Mouse (Mus musculus) cortical plate, adult 2 months (tissue): ENCODE measurements at regions not wholly inside any gene's neighbourhood (a gene's known extent, or its start where the extent isn't known, plus 50 kb on each side); places are given as distances from the start of the nearest gene placed in this dataset.

Source experiments
- H3K27ac ChIP-seq: fragments of 200-500 bp; 2 replicates; pipeline ENCODE4 v1.5.1; 2012; ENCODE audit warnings: low read length, control low read depth, inconsistent platforms; ENCODE audit not compliant: insufficient read depth
- H3K4me1 ChIP-seq: fragments of 200-500 bp; 2 replicates; pipeline ENCODE4 v1.6.1; 2011; ENCODE audit warnings: low read length; ENCODE audit not compliant: control insufficient read depth, insufficient read depth
- H3K4me3 ChIP-seq: fragments of 200-500 bp; 2 replicates; pipeline ENCODE4 v1.5.1; 2011; ENCODE audit warnings: mild to moderate bottlenecking, low read length, control low read depth; ENCODE audit not compliant: insufficient read depth
- CTCF ChIP-seq: fragments of 200-500 bp; IDR thresholded peaks from 2 replicates; pipeline ENCODE4 v1.5.1; 2011; ENCODE audit warnings: mild to moderate bottlenecking, control low read depth, low read length; ENCODE audit not compliant: insufficient read depth; ENCODE audit errors: extremely low read depth
- POLR2A ChIP-seq: fragments of 200-500 bp; IDR thresholded peaks from 2 replicates; pipeline ENCODE4 v1.6.1; 2011; ENCODE audit warnings: mild to moderate bottlenecking, low read length, control low read depth; ENCODE audit not compliant: insufficient read depth; ENCODE audit errors: extremely low read depth

DNA sequence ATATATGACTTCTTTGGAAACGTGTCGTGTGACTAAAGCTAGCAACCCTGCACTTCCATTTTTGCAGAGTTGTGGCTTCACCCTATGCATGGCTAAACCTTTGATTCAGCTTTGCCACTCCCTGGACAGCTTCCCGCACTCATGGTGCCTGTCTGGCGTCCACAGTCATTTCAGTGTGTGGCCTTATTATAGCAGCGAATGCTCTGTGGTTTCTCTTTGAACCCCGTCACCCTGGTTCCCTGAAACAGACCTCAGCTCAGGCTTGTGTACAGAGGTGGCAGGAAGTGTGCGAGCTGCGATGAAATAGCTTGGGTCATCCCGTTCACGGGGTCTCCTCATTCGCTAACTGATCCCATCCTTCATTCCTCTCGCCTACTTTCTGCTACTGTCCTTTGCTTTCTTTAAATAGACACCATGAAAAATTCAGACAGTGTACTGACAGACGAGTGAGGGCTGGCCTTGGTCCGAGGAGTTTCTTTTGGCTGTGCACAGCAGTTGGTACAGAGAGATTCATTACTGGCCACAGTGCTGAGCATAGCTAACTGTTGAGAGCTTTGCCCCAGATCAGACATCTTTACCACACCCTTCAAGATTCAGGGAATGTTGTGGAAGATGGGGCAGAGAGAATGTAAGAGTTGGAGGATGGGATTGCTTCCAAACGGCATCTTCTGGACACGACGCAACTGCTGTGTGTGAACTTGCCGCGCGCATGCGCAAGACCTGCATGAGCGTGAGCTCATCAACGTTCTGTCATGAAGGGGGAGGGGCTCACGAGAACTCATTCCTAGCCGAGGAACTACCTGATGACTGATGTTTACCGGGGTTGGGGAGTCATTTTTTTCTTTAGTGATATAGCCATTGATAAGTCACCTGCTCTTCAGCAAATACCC, 77.5 kb upstream of the Stt3b start:
- no peak overlapping the region for H3K27ac ChIP-seq

DNA sequence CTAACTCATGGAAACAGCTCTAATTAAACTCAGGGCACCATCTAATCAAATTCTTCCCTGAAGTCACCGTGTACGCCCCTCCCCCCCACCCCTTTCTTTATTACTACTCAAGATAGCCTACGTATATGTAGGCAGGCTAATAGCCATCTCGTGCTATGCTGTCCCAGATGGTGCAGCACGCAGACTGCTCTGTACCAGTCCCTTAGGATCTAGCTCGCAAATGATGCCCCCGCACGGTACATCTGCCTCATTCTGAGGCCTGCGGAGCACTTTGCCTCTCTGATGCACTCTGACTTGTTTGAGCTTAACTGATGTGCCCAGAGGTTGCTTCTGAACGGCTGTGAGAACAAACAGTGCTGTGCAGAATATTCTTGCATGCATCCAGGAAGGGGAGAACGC, 78.1 kb upstream of the Stt3b start:
- H3K4me3 ChIP-seq: no peak overlapping the region
- no peak overlapping the region for H3K27ac ChIP-seq
- TF ChIP-seq POLR2A (no peak), CTCF (no peak)
- H3K4me1 ChIP-seq: no peaks in the 10 kb centered on the region

More for the DNA sequence above, 77.5 kb upstream of the Stt3b start:
- H3K4me1 ChIP-seq: no peaks in the 10 kb centered on the region
- no peak overlapping the region for H3K4me3 ChIP-seq
- no peak for TF ChIP-seq CTCF
- no peak for TF ChIP-seq POLR2A

DNA sequence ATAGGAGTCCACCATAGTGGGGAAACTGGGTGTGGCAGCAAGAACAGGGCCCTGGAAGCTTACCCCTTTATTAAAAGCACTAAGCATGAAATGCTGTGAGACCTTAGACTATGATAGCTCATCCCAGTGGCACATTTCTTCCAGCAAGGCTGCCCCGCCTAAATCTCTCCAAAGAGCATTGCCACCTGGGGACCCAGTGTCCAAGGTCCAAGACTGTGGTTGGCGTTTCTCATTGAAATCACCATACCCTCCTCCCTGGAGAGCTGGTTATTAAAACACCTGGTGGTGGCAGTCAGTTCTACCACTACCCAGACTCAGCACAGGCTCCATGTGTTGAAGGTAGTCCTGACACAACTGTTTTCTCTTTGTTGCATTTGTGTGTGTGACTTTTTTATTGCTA, 78.9 kb upstream of the Stt3b start:
- no peaks in the 10 kb centered on the region for H3K4me1 ChIP-seq
- no peak overlapping the region for H3K4me3 ChIP-seq
- TF ChIP-seq CTCF (no peak), POLR2A (no peak)
- no peak overlapping the region for H3K27ac ChIP-seq

DNA sequence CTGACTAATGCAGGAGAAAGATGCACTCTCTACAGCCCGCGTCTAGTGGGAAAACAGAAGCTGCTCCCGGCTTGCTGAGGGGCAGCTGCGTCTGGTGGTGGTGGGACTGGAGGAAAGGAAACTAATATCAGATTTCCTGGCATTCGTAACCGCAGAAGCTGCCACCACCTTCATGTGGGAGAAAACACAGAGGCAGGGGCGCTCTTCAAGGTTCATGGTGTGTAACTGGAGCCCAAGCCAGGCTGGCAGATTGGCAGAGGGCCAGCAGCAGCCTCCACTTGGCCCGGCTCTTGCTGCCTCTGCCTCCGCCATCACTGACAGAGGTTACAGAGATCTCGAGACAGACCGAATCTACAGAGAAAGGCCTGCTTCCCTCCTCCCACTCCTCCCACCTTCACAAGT, 80.7 kb upstream of the Stt3b start:
- Histone ChIP-seq H3K4me1 (no peaks in the 10 kb centered on the region), H3K27ac (no peak overlapping the region), H3K4me3 (no peak overlapping the region)
- TF ChIP-seq CTCF: no peak
- TF ChIP-seq POLR2A: no peak

DNA sequence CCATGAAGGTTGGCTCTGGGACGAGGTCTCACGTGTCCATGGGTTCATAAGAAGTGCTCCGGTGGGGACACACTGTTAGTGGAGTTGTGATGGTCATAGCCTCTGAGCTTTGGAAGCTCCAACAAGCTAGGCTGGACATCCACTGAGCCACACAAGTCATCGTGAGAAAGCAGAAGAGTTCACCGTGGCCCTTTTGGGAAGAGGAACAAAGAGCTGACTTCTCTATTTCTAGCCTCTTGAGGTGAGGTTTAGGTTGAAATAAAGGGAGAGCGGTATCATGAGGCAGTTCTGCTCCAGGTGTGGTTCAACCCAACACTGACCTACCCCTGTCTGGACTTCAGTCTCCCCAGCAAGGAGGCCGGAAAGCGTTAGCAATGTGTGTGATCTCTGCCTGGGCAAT, 85.3 kb upstream of the Stt3b start:
- TF ChIP-seq POLR2A (no peak), CTCF (no peak)
- Histone ChIP-seq H3K27ac (no peak overlapping the region), H3K4me3 (no peak overlapping the region), H3K4me1 (no peaks in the 10 kb centered on the region)

DNA sequence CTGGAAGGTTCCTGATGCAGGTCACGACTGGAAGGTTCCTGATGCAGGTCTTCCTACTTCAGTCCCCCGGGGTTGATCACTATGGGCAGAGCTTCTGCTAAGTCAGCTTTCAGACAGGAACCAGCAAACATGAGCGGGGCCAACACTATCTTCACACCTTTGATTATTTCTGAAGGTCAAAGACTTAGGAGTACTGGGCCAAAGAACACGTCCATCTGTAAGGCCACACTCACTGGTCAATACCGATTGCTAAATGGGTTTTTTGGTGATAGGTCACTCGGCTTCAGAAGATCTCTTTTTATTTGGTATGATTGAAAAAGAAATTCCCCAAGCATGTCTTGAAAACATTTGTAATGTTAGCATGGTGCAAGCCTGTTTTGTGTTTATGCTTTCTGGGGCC, 90.2 kb upstream of the Stt3b start:
- H3K4me1 ChIP-seq: no peaks in the 10 kb centered on the region
- no peak overlapping the region for H3K27ac ChIP-seq
- H3K4me3 ChIP-seq: no peak overlapping the region
- TF ChIP-seq POLR2A (no peak), CTCF (no peak)

DNA sequence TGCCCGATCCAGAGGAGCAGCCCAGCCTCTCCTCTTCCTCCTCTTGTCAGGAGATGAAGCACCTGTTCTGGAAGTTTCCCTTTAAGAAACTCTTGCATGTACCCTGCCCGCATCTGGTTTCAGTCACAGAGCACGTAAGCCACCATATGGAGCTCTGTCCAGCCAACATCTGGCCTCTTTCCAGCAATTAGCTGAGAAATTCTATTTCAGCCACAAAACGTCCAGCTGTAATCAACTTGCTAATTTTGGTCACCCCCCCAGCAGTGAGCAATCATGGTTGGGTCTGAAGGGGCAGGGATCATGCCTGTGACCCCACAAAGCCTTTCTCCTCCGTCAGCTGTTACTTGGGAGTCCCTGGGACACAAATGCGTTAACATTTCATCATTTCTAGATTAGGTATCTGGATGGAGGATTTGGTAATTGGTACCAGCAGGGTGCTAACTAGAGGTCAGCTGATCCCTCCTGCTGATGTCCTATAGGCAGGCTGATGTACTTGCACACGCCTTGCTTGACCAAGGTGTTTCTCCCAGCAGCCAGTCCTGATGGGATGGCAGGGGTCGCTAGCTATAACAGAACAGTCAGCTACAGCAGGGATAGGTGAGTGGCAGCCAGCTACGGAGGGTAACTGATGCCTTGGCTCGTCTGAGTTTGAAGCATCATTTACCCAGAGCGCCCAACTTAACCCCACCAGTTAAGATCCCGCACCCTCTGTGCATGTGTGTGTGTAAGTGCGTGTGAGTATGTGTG, 91.4 kb upstream of the Stt3b start:
- TF ChIP-seq CTCF: no peak
- TF ChIP-seq POLR2A: no peak
- no peak overlapping the region for H3K4me3 ChIP-seq
- no peak overlapping the region for H3K27ac ChIP-seq
- H3K4me1 ChIP-seq: no peaks in the 10 kb centered on the region

DNA sequence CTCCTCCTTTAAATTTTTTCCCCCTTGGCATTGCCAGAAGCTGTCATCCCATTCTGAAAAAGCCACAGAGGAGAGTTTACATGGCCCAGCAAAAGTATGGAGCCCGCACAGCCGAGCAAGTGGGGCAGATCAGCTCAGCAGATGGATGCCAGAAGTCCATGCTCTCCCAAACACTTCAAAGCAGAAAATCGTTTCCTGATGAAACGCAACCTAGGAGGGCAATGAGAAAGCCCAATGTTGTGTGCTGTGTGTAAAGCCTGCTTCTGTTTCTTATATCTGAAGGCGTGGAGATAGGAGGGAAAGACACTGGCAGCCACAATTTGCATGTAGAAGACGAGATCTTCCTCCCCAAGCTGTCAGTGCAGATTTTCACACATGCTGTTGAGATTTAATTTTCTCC, 92.4 kb upstream of the Stt3b start:
- Histone ChIP-seq H3K4me3 (no peak overlapping the region), H3K4me1 (no peaks in the 10 kb centered on the region), H3K27ac (no peak overlapping the region)
- TF ChIP-seq CTCF (no peak), POLR2A (no peak)

DNA sequence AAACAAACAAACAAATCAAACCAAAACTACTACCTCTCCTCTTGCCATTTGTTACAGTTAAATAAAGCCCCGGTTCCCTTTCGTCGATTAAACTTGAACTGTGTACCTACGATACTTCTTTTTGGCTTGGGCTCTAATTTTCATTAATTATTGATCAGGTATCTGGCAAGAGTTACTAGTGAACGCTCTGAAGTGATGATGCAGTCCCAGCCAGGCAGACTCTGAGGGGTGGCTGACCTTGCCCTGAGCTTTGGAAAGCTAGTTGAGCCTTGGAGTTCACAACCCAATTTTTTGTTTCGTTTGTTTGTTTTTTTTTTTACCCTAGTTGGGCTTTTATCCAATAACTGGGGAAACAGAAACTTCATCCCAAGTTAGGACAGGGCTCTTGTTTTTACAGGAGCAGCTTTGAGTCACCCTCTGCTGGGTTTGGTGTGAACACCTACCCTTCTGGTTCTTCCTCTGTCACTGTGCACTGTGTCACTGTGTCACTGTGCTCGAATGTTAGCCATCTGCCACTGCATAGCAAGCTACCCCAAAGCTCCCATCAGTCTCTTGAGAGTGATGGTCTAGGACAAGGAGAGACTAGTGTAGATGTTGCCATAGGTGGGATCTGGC, 93.2 kb upstream of the Stt3b start:
- Histone ChIP-seq H3K27ac (no peak overlapping the region), H3K4me1 (no peaks in the 10 kb centered on the region), H3K4me3 (no peak overlapping the region)
- TF ChIP-seq CTCF (no peak), POLR2A (no peak)

DNA sequence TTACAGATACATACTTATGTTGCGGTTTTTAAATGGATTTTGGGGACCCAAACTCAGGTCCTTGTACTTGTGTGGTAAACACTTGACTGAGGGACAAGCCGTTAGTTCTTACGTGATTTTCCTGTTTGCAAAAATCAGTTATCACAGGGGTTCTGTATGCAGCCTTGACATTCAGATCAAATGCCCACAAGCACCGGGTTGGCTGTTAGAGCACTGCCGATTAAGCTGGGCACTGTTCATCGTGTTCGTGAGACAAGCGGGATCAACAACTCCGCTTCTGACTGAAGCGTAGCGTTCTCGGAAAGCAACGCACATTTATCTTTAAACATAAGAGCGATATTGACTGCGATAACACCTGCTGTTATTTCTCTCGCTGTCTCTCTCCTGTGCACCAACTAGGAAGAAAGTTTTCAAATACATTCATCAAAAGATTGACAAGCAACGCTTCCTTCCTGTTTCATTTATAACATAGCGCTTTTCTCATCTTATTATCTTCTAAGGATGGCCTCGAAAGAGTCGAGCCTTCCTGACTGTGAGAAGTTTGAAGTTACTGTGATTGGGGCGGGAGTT, 97.8 kb upstream of the Stt3b start:
- TF ChIP-seq CTCF: no peak
- TF ChIP-seq POLR2A: no peak
- Histone ChIP-seq H3K27ac (no peak overlapping the region), H3K4me3 (no peak overlapping the region), H3K4me1 (no peaks in the 10 kb centered on the region)
